Mouse (Mus musculus): ENCODE results near the gene Gstm1.
"Not testable (repeated sequence)": the region's sequence is repeated elsewhere in the genome, so short reads cannot be mapped to it uniquely, and the experiment has no call there.

- TF ChIP-seq POLR2A (IDR thresholded peaks at IDR 0.05; ENCODE audit: borderline replicate concordance, extremely low read depth, insufficient read depth, insufficient read length, poor library complexity, severe bottlenecking); CTCF (IDR thresholded peaks at IDR 0.05; ENCODE audit: borderline replicate concordance, extremely low read depth, insufficient read depth, insufficient read length): not testable (repeated sequence)
Observed at GRCm38 (mm10) chr3:107995974-107996373, 21.8 kb downstream of the Gstm1 start.

Measured in brain, embryonic 14.5 days (tissue).